Mouse (Mus musculus) heart, postnatal 0 days (tissue): ENCODE results near the gene Lmx1b.

Experiments used
- CTCF ChIP-seq: IDR thresholded peaks from 2 replicates; pipeline ENCODE4 v1.5.1; 2016; ENCODE audit warnings: antibody characterized with exemption, control low read depth, low read depth
- EP300 ChIP-seq: IDR thresholded peaks from 2 replicates; pipeline ENCODE4 v1.6.1; 2016; ENCODE audit warnings: antibody characterized with exemption, low read depth

GRCm38 (mm10) chr2:33525274-33526055 lies 114.8 kb downstream of the Lmx1b start:
- TF ChIP-seq CTCF: no peak
- TF ChIP-seq EP300: no peak
